Mouse (Mus musculus): ENCODE measurements at regions not wholly inside any gene's neighbourhood (a gene's known extent, or its start where the extent isn't known, plus 50 kb on each side); places are given as distances from the start of the nearest gene placed in this dataset.
"Not testable (repeated sequence)": the region's sequence is repeated elsewhere in the genome, so short reads cannot be mapped to it uniquely, and the experiment has no call there.

GRCm38 (mm10) chr16:9085977-9086376 lies 256.1 kb downstream of the 1810013L24Rik start:
- no peak overlapping the region for H3K4me2 ChIP-seq (replicated peaks)
- 89% methylated on average over 5 of the region's 5 CpGs for WGBS
- no peak overlapping the region for H3K27ac ChIP-seq
- H3K9ac ChIP-seq (replicated peaks) = no peak overlapping the region
- H3K27me3 ChIP-seq = no peaks in the 10 kb centered on the region
- no peaks in the 10 kb centered on the region for H3K9me3 ChIP-seq
- H3K4me1 ChIP-seq (replicated peaks) = 0 out of 2 replicates have a peak, but pooled peaks cover 9% of the 10 kb centered on the region
- no peak for ATAC-seq
- no peak overlapping the region for H3K4me3 ChIP-seq (replicated peaks)
- H3K36me3 ChIP-seq = no peaks in the 10 kb centered on the region

GRCm38 (mm10) chr16:9091790-9092189 lies 261.9 kb downstream of the 1810013L24Rik start:
- Histone ChIP-seq H3K9ac (replicated peaks) (no peak overlapping the region), H3K36me3 (no peaks in the 10 kb centered on the region), H3K9me3 (no peaks in the 10 kb centered on the region), H3K27me3 (no peaks in the 10 kb centered on the region), H3K4me1 (replicated peaks) (peaks cover 8% of the 10 kb centered on the region; the same call in 1 of the 2 replicates), H3K4me3 (replicated peaks) (no peak overlapping the region), H3K4me2 (replicated peaks) (no peak overlapping the region), H3K27ac (no peak overlapping the region)
- no peak for ATAC-seq
- WGBS = 70% methylated on average over 6 of the region's 6 CpGs

- H3K27ac ChIP-seq = no peak overlapping the region
- no peaks in the 10 kb centered on the region for H3K36me3 ChIP-seq
- H3K4me1 ChIP-seq (replicated peaks) = peaks cover 8% of the 10 kb centered on the region; the same call in 1 of the 2 replicates
- H3K4me3 ChIP-seq (replicated peaks) = no peak overlapping the region
- H3K9ac ChIP-seq (replicated peaks) = no peak overlapping the region
- no peak overlapping the region for H3K4me2 ChIP-seq (replicated peaks)
- no peaks in the 10 kb centered on the region for H3K27me3 ChIP-seq
- no peak for ATAC-seq
- WGBS = 7% methylated on average over 11 of the region's 11 CpGs
- H3K9me3 ChIP-seq = no peaks in the 10 kb centered on the region
These were observed 262.4 kb downstream of the 1810013L24Rik start for GRCm38 (mm10) chr16:9092191-9092848.

DNA sequence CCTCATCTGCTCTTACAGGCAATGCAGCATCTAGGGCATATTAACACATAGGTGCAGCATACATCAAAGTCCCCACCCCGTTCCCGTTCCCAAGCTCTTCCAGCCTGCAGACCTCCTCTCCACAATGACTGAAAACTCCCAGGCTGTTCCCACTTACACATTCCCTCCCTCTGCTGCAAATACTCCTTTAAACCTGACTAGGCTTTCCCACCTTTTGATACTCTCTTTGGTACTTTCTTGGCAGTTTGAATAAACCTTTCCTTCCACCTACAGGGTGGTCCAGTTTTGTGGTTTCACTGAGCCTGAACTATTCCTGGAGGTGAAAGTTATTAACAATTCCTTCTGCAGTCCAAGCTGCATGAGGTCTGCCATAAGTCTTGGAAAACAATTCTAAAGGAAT lies 263.7 kb downstream of the 1810013L24Rik start:
- H3K9ac ChIP-seq (replicated peaks) = no peak overlapping the region
- H3K4me3 ChIP-seq (replicated peaks) = no peak overlapping the region
- no peak for ATAC-seq
- peaks cover 8% of the 10 kb centered on the region; the same call in 1 of the 2 replicates for H3K4me1 ChIP-seq (replicated peaks)
- no peaks in the 10 kb centered on the region for H3K27me3 ChIP-seq
- no peak overlapping the region for H3K4me2 ChIP-seq (replicated peaks)
- no peaks in the 10 kb centered on the region for H3K36me3 ChIP-seq
- 55% methylated on average over 2 of the region's 2 CpGs for WGBS
- H3K27ac ChIP-seq = no peak overlapping the region
- H3K9me3 ChIP-seq = no peaks in the 10 kb centered on the region

- ATAC-seq = no peak
- Histone ChIP-seq H3K36me3 (no peaks in the 10 kb centered on the region), H3K9ac (replicated peaks) (no peak overlapping the region), H3K4me2 (replicated peaks) (no peak overlapping the region), H3K4me3 (replicated peaks) (no peak overlapping the region), H3K9me3 (no peaks in the 10 kb centered on the region), H3K27ac (no peak overlapping the region), H3K27me3 (no peaks in the 10 kb centered on the region), H3K4me1 (replicated peaks) (peaks cover 8% of the 10 kb centered on the region; the same call in 1 of the 2 replicates)
- 65% methylated on average over 5 of the region's 5 CpGs for WGBS
These were observed 264.3 kb downstream of the 1810013L24Rik start for GRCm38 (mm10) chr16:9094201-9094600.

DNA sequence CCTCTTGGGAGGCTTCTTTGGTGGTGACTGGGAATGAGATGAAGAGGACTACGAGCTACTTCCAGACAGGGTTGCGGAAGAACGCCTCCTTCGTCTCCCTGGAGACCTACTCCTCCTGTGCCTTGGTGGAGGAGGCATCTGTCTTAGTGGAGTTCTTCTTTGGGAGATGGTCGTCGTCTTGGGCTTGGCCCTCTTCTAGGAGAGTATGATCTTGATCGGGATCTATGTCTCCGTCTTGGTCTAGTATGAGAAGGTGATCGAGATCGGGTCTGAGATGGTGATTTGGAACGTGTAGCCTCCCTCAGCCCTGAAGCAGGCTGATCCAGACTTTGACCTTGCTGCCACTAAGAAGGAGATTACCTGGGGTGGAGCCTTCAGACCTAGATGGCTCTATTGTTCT lies 276.3 kb downstream of the 1810013L24Rik start:
- WGBS = 93% methylated on average over 11 of the region's 11 CpGs
- no peak overlapping the region for H3K4me3 ChIP-seq (replicated peaks)
- peaks cover 10% of the 10 kb centered on the region; the same call in 1 of the 2 replicates for H3K9me3 ChIP-seq
- H3K9ac ChIP-seq (replicated peaks) = no peak overlapping the region
- H3K4me2 ChIP-seq (replicated peaks) = no peak overlapping the region
- H3K36me3 ChIP-seq = no peaks in the 10 kb centered on the region
- no peak for ATAC-seq
- no peaks in the 10 kb centered on the region for H3K4me1 ChIP-seq (replicated peaks)
- no peak overlapping the region for H3K27ac ChIP-seq
- H3K27me3 ChIP-seq = no peaks in the 10 kb centered on the region

DNA sequence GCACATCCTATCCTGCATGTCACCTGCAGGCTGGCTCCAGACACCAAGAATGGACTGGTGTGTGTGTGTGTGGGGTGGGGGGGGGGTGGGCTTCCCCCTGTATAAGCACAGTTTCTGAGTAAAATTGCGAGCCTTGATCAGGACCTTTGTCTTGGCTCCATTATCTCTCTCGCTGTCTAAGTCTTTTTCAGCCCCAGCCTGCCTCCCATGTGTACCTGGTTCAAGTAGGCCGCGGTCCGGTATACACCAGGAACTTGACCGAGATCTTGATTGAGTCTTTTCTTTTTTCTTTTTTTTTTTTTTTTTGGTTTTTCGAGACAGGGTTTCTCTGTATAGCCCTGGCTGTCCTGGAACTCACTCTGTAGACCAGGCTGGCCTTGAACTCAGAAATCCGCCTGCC lies 276.8 kb downstream of the 1810013L24Rik start:
- not testable (repeated sequence) for H3K27me3 ChIP-seq; H3K4me2 ChIP-seq (replicated peaks); H3K4me1 ChIP-seq (replicated peaks); H3K9ac ChIP-seq (replicated peaks); H3K27ac ChIP-seq; H3K4me3 ChIP-seq (replicated peaks); ATAC-seq; H3K36me3 ChIP-seq
- peaks cover 10% of the 10 kb centered on the region; the same call in 1 of the 2 replicates for H3K9me3 ChIP-seq
- WGBS = 87% methylated on average over 8 of the region's 8 CpGs

DNA sequence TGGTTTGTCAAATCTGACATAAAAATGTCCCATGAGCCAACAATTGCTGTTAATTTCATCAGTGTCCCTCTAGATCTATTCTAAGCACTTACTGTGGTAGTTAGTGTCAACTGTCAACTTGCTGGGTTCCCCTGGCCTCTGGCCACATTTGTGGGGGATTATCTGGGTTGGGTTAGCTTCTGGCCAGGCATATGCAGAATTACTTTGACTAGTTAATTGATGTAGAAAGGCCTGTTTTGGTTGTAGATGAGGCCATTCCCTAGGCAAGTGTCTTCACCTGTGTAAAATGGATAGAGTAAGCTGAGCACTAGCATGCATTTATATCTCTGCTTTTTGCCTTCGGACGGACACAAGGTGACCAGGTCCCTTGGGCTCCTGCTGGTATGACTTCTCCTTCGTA lies 283.9 kb downstream of the 1810013L24Rik start:
- Histone ChIP-seq H3K27me3 (no peaks in the 10 kb centered on the region), H3K9ac (replicated peaks) (no peak overlapping the region), H3K4me3 (replicated peaks) (no peak overlapping the region), H3K9me3 (peaks cover 2% of the 10 kb centered on the region; the same call in 1 of the 2 replicates), H3K4me1 (replicated peaks) (peaks cover 2% of the 10 kb centered on the region), H3K36me3 (no peaks in the 10 kb centered on the region), H3K27ac (no peak overlapping the region), H3K4me2 (replicated peaks) (no peak overlapping the region)
- WGBS = 97% methylated on average over 3 of the region's 3 CpGs
- ATAC-seq = no peak

DNA sequence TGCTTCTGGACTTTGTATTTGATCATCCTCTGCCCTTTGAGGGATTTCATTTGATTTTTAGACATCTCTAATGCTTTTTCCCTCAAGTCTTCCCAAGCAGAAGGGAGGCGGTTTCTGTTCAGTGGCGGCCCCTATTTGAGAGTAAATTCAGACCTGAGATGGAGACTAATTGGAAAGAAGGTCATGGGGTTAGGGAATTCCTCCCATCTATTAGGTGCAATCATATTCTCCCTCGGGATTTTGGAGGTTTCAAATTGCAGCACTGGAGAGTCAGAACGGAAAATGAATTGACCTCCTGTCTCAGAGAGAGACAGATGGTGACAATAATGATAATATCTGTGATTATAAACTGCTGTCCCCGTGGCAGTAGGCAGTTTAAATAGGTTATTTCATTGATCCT lies 285.6 kb downstream of the 1810013L24Rik start:
- ATAC-seq = no peak
- Histone ChIP-seq H3K36me3 (no peaks in the 10 kb centered on the region), H3K4me1 (replicated peaks) (peaks cover 5% of the 10 kb centered on the region), H3K27me3 (no peaks in the 10 kb centered on the region), H3K4me2 (replicated peaks) (no peak overlapping the region), H3K4me3 (replicated peaks) (no peak overlapping the region), H3K9me3 (no peaks in the 10 kb centered on the region; the same call in 1 of the 2 replicates), H3K9ac (replicated peaks) (no peak overlapping the region), H3K27ac (no peak overlapping the region)
- whole genome bisulfite sequencing = 43% methylated on average over 5 of the region's 5 CpGs

DNA sequence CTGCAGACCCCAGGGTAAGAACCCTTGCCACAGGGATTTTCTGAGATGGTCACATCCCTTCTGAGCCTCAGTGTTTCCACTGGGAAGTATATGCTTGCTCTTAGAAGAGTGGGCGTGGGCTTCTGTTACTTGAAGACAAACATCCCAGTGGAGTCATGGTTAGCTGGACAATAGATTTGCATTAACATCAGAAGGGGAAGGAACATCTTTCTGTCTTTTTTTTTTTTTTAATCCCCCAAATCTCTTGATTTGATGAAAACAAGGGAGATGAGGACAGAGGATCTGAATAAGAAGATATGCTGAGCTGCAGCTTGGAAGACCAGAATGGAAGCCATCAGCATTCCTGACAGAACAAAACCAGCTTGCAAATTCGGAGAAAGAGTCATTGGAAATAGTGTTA lies 291.7 kb downstream of the 1810013L24Rik start:
- Histone ChIP-seq H3K27me3 (no peaks in the 10 kb centered on the region), H3K9me3 (no peaks in the 10 kb centered on the region; the same call in 1 of the 2 replicates), H3K4me2 (replicated peaks) (no peak overlapping the region), H3K4me3 (replicated peaks) (no peak overlapping the region), H3K9ac (replicated peaks) (no peak overlapping the region), H3K27ac (no peak overlapping the region), H3K4me1 (replicated peaks) (peaks cover 5% of the 10 kb centered on the region; the same call in 1 of the 2 replicates), H3K36me3 (no peaks in the 10 kb centered on the region)
- no peak for ATAC-seq
- WGBS = 93% methylated on average over 2 of the region's 2 CpGs

GRCm38 (mm10) chr16:9132113-9132512 lies 302.2 kb downstream of the 1810013L24Rik start:
- no peak overlapping the region for H3K4me2 ChIP-seq (replicated peaks)
- H3K9me3 ChIP-seq = no peaks in the 10 kb centered on the region
- H3K4me3 ChIP-seq (replicated peaks) = no peak overlapping the region
- H3K9ac ChIP-seq (replicated peaks) = no peak overlapping the region
- no peak overlapping the region for H3K27ac ChIP-seq
- no peaks in the 10 kb centered on the region for H3K4me1 ChIP-seq (replicated peaks)
- WGBS = 86% methylated on average over 3 of the region's 3 CpGs
- no peak for ATAC-seq
- no peaks in the 10 kb centered on the region for H3K27me3 ChIP-seq
- no peaks in the 10 kb centered on the region for H3K36me3 ChIP-seq

DNA sequence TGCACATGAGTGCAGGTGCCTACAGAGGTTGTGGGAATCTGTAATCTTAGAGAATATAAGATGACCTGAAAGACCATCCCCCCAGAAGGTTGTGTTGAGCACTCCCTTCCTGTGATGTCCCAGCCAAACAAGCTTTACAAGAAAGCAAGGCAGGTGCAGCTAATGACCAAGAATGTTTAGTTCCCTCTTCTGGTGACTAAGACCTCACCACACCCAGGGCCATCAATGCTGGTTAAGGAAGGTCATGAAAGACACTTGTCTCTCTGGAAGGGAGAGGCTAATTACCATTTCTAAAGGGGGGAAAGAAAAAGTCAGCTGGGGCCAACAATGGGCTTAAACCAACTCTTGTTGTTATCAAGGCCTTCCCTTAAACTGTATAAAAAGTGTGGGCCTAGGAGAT lies 302.9 kb downstream of the 1810013L24Rik start:
- H3K9ac ChIP-seq (replicated peaks) = no peak overlapping the region
- no peak overlapping the region for H3K4me3 ChIP-seq (replicated peaks)
- H3K36me3 ChIP-seq = no peaks in the 10 kb centered on the region
- H3K27me3 ChIP-seq = no peaks in the 10 kb centered on the region
- no peaks in the 10 kb centered on the region for H3K4me1 ChIP-seq (replicated peaks)
- no peak for ATAC-seq
- H3K27ac ChIP-seq = no peak overlapping the region
- H3K4me2 ChIP-seq (replicated peaks) = no peak overlapping the region
- H3K9me3 ChIP-seq = no peaks in the 10 kb centered on the region

DNA sequence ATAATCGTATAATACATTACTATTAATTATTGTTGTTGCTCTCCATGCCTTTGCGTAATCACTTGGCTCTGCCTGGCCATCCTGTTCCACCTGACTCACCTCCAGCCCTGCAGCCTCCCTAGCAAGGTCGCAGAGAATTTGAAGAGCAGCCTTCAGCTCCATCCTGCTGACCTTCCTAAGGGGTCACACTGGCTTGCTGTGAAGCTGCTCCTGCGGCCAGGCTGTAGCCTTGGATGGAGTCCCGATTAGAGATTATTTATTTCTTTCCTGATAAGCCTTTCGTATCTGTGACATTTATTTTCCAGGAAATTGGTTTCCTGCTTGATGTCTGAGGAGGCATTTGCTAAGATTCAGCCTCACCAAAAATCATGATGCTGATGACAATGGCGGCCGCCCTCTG lies 305.5 kb downstream of the 1810013L24Rik start:
- H3K4me3 ChIP-seq (replicated peaks) = no peak overlapping the region
- no peak overlapping the region for H3K27ac ChIP-seq
- H3K27me3 ChIP-seq = no peaks in the 10 kb centered on the region
- H3K9me3 ChIP-seq = no peaks in the 10 kb centered on the region
- no peak overlapping the region for H3K4me2 ChIP-seq (replicated peaks)
- H3K4me1 ChIP-seq (replicated peaks) = no peaks in the 10 kb centered on the region
- H3K36me3 ChIP-seq = no peaks in the 10 kb centered on the region
- WGBS = 85% methylated on average over 8 of the region's 8 CpGs
- no peak for ATAC-seq
- H3K9ac ChIP-seq (replicated peaks) = no peak overlapping the region
